Mouse (Mus musculus): ENCODE measurements around the gene Sf3a1. TPM values are rescaled to one million over a fixed set of nuclear protein-coding genes. Genes with fewer than 3 reads are reported as not detected.

The Sf3a1 gene
- polyA plus RNA-seq, 1 experiment from 2014 or later: 47.1 TPM

DNA sequence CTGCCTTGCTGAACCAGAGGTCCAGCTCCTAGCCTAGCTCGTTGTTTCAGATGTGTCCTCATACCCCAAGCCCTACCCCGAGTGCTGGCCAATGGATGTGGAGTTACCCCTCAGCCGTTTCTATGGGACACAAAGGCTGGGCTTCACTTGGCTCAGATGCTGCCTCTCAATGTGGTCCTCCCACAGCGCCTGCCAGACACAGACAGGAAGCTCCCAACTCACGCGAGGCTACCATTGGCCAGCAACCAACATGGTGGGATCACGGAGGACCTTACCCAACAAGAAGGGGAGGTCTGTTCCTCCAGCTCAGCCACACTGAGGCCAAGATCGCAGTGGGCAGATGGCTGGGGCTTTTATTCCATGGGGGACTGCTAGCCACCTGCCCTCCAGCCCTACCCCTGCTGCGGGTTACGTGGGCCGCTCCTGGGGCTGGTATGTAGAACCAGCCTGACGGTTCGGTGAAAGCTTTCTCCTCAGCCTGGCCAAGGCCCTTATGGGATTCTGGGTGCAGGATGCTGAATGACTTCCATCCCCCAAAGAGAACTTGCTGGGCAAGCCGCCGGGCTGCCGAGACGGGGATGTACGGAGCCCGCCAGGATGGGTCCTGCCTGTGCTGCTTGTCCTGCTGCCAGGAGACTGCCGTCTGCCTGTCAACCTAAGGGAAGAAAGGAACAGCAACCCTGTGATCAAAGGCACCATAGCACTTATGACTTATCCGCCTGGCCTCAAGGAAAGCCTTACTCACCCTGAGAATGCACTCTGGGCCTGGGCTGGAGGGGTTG is 16.7 kb upstream of the Sf3a1 start:
- Histone ChIP-seq H3K27ac (no peak overlapping the region), H3K9me3 (no peaks in the 10 kb centered on the region), H3K9ac (no peak overlapping the region), H3K4me1 (replicated peaks) (no peaks in the 10 kb centered on the region), H3K27me3 (replicated peaks) (no peaks in the 10 kb centered on the region), H3K4me2 (replicated peaks) (no peak overlapping the region), H3K36me3 (peaks cover 15% of the 10 kb centered on the region), H3K4me3 (replicated peaks) (no peak overlapping the region)
- no peak for ATAC-seq
- WGBS: 92% methylated on average over 21 of the region's 21 CpGs

- Histone ChIP-seq H3K4me1 (replicated peaks) (no peaks in the 10 kb centered on the region), H3K27me3 (replicated peaks) (no peaks in the 10 kb centered on the region), H3K9me3 (no peaks in the 10 kb centered on the region), H3K4me3 (replicated peaks) (no peak overlapping the region), H3K27ac (no peak overlapping the region), H3K9ac (no peak overlapping the region), H3K4me2 (replicated peaks) (no peak overlapping the region), H3K36me3 (peaks cover 12% of the 10 kb centered on the region)
- WGBS: 77% methylated on average over 6 of the region's 6 CpGs
- ATAC-seq: no peak
Observed at GRCm38 (mm10) chr11:4146381-4146780, 13.8 kb upstream of the Sf3a1 start.

DNA sequence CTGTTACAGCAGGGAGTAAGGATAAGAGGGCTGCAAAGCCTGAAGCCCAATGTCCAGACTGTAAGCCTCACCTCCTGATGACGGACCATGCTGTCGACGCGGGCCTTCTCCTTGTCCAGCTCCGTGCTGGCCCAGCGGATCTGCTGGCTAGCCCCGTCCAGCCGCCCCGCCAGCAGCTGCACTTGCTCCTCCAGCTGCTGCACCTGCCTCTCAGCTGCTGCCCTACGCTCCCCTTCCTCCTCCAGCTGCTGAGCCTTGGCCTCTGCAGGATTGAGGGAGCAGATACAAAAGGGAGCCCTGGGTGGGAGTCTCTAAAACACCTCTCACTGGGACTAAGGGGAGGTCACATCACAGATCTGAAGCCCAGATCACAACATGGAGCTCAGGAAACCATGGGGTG is 13.1 kb upstream of the Sf3a1 start:
- Histone ChIP-seq H3K9me3 (no peaks in the 10 kb centered on the region), H3K9ac (no peak overlapping the region), H3K27ac (no peak overlapping the region), H3K36me3 (peaks cover 7% of the 10 kb centered on the region), H3K4me2 (replicated peaks) (no peak overlapping the region), H3K4me3 (replicated peaks) (no peak overlapping the region), H3K4me1 (replicated peaks) (no peaks in the 10 kb centered on the region), H3K27me3 (replicated peaks) (no peaks in the 10 kb centered on the region)
- 89% methylated on average over 10 of the region's 10 CpGs for WGBS
- no peak for ATAC-seq

DNA sequence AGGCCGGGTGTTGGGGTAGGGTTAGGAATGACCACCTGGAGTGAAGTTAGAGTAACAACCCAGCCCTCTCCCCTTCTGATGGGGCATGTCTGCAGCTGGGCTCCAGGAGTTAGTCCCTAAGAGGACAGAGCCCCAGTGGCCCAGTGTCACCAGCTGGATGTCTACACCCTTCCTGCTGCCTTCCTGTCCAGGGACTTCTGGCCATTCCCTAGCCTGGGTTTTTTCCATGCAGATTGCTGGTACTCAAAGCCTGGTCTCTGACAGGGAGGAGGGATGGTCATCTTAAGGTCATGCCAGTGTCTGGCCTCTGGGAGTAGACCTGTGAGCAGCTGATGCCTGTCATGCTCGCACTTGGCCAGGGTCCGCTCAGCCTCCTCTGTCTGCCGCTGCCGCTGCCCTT is 12.0 kb upstream of the Sf3a1 start:
- 86% methylated on average over 5 of the region's 5 CpGs for WGBS
- Histone ChIP-seq H3K9me3 (no peaks in the 10 kb centered on the region), H3K4me1 (replicated peaks) (no peaks in the 10 kb centered on the region), H3K27ac (no peak overlapping the region), H3K27me3 (replicated peaks) (no peaks in the 10 kb centered on the region), H3K4me2 (replicated peaks) (no peak overlapping the region), H3K9ac (no peak overlapping the region), H3K36me3 (peaks cover 4% of the 10 kb centered on the region), H3K4me3 (replicated peaks) (no peak overlapping the region)
- no peak for ATAC-seq

GRCm38 (mm10) chr11:4148536-4149156 is 11.5 kb upstream of the Sf3a1 start:
- no peaks in the 10 kb centered on the region for H3K27me3 ChIP-seq (replicated peaks)
- H3K9ac ChIP-seq: no peak overlapping the region
- no peak overlapping the region for H3K4me3 ChIP-seq (replicated peaks)
- 87% methylated on average over 9 of the region's 9 CpGs for WGBS
- H3K4me2 ChIP-seq (replicated peaks): no peak overlapping the region
- no peaks in the 10 kb centered on the region; the same call in 1 of the 2 replicates for H3K36me3 ChIP-seq
- H3K4me1 ChIP-seq (replicated peaks): no peaks in the 10 kb centered on the region
- ATAC-seq: no peak
- H3K9me3 ChIP-seq: no peaks in the 10 kb centered on the region
- no peak overlapping the region for H3K27ac ChIP-seq

DNA sequence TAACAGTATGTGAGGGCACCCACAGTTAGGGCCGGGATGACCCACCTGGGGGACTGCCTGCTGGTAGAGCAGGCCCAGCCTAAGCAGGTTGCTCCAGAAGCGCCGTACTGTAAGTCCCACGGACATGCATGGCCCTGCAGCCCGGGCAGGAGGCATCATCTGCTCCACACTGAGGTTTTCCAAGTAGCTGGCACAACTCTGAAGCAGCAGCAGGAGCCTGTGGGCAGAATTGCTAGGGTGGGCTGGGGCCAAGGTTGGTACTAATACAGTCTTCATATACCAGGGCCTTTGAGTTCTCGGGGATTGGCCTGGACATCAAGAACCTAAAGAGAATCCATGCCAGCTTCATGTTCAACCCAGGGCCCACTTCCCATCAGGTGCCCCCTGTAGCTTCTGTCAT is 10.3 kb upstream of the Sf3a1 start:
- H3K9me3 ChIP-seq: no peaks in the 10 kb centered on the region
- H3K4me1 ChIP-seq (replicated peaks): no peaks in the 10 kb centered on the region
- no peak overlapping the region for H3K9ac ChIP-seq
- no peaks in the 10 kb centered on the region; the same call in 1 of the 2 replicates for H3K36me3 ChIP-seq
- ATAC-seq: no peak
- H3K27me3 ChIP-seq (replicated peaks): no peaks in the 10 kb centered on the region
- WGBS: 90% methylated on average over 6 of the region's 6 CpGs
- H3K4me3 ChIP-seq (replicated peaks): no peak overlapping the region
- no peak overlapping the region for H3K4me2 ChIP-seq (replicated peaks)
- H3K27ac ChIP-seq: no peak overlapping the region

- Histone ChIP-seq H3K9ac (no peak overlapping the region), H3K4me1 (replicated peaks) (no peaks in the 10 kb centered on the region), H3K4me2 (replicated peaks) (no peak overlapping the region), H3K4me3 (replicated peaks) (no peak overlapping the region), H3K9me3 (no peaks in the 10 kb centered on the region), H3K36me3 (no peaks in the 10 kb centered on the region), H3K27me3 (replicated peaks) (no peaks in the 10 kb centered on the region), H3K27ac (no peak overlapping the region)
- no peak for ATAC-seq
- WGBS: 87% methylated on average over 7 of the region's 7 CpGs
Observed at GRCm38 (mm10) chr11:4153694-4154093, 6.5 kb upstream of the Sf3a1 start.

GRCm38 (mm10) chr11:4155641-4156040 is 4.5 kb upstream of the Sf3a1 start:
- Histone ChIP-seq H3K9ac (no peak overlapping the region), H3K4me2 (replicated peaks) (no peak overlapping the region), H3K9me3 (no peaks in the 10 kb centered on the region), H3K36me3 (no peaks in the 10 kb centered on the region), H3K27ac (no peak overlapping the region), H3K4me3 (replicated peaks) (no peak overlapping the region), H3K4me1 (replicated peaks) (peaks cover 7% of the 10 kb centered on the region; the same call in 1 of the 2 replicates), H3K27me3 (replicated peaks) (no peaks in the 10 kb centered on the region)
- 65% methylated on average over 5 of the region's 5 CpGs for WGBS
- no peak for ATAC-seq

DNA sequence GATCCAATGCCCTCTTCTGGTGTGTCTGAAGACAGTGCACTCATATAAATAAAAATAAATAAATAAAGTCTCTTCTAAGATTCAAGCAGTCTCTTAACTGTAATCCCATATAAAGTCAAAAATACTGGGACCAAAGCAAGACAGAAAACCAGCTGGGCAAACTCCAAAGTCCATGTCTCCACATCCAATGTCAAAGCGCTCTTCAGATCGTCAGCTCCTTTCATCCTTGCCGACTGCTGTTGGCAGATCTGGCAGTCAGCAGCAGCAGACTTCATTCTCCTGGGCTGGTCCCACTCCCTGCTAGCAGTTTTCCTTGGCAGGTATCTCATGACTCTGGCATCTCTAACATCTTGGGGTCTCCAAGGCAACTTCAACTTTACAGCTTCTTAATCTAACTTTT is 1.5 kb upstream of the Sf3a1 start:
- Histone ChIP-seq H3K9me3 (no peaks in the 10 kb centered on the region), H3K4me3 (replicated peaks) (no peak overlapping the region), H3K4me1 (replicated peaks) (peaks cover 16% of the 10 kb centered on the region), H3K27me3 (replicated peaks) (no peaks in the 10 kb centered on the region), H3K36me3 (0 out of 2 replicates have a peak, but pooled peaks cover 7% of the 10 kb centered on the region), H3K4me2 (replicated peaks) (no peak overlapping the region), H3K27ac (no peak overlapping the region), H3K9ac (no peak overlapping the region)
- no peak for ATAC-seq
- 83% methylated on average over 3 of the region's 3 CpGs for WGBS

- H3K4me3 ChIP-seq (replicated peaks): peak overlapping the region; percentile 76
- H3K27ac ChIP-seq: peak overlapping the region; percentile 82; the same call in 1 of the 2 replicates
- peaks cover 15% of the 10 kb centered on the region; the same call in 1 of the 2 replicates for H3K36me3 ChIP-seq
- peak overlapping the region; percentile 82 for H3K4me2 ChIP-seq (replicated peaks)
- ATAC-seq: no peak
- H3K27me3 ChIP-seq (replicated peaks): no peaks in the 10 kb centered on the region
- WGBS: 5% methylated on average over 15 of the region's 15 CpGs
- H3K4me1 ChIP-seq (replicated peaks): peaks cover 16% of the 10 kb centered on the region
- H3K9me3 ChIP-seq: no peaks in the 10 kb centered on the region
- peak overlapping the region; percentile 81 for H3K9ac ChIP-seq
Observed at GRCm38 (mm10) chr11:4160758-4161480, 769 bp downstream of the Sf3a1 start.

GRCm38 (mm10) chr11:4164701-4165100 is 4.6 kb downstream of the Sf3a1 start:
- peaks cover 13% of the 10 kb centered on the region for H3K4me1 ChIP-seq (replicated peaks)
- no peak overlapping the region for H3K27ac ChIP-seq
- H3K4me2 ChIP-seq (replicated peaks): no peak overlapping the region
- H3K4me3 ChIP-seq (replicated peaks): no peak overlapping the region
- WGBS: 85% methylated on average over 2 of the region's 2 CpGs
- H3K27me3 ChIP-seq (replicated peaks): no peaks in the 10 kb centered on the region
- no peak overlapping the region for H3K9ac ChIP-seq
- ATAC-seq: no peak
- no peaks in the 10 kb centered on the region for H3K9me3 ChIP-seq
- peaks cover 36% of the 10 kb centered on the region for H3K36me3 ChIP-seq

DNA sequence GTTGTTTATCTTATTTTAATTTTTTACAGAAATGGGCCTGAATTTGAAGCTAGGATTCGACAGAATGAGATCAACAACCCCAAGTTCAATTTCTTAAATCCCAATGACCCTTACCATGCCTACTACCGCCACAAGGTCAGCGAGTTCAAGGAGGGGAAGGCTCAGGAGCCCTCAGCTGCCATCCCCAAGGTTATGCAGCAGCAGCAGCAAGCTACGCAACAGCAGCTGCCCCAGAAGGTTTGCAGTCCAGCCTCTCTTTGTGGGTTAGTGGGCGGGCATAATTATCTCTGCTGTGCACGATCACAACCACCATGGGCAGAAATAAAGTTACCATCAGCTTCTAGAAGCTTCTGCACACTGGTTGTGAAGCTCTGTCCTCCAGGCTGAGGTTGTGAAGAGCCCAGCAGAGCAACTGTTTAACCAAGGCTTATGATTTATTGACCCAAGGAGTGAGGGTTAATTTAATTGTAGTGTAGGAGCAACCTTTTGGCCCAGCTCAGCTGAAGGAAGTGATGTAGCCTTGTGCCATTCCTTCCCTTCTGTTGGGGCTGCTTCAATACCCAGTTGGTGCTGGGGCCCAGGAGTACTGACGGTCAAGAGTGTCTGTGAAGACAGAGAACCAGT is 6.4 kb downstream of the Sf3a1 start:
- H3K9me3 ChIP-seq: no peaks in the 10 kb centered on the region
- H3K36me3 ChIP-seq: peaks cover 48% of the 10 kb centered on the region
- H3K27ac ChIP-seq: no peak overlapping the region
- WGBS: 78% methylated on average over 7 of the region's 7 CpGs
- H3K4me2 ChIP-seq (replicated peaks): no peak overlapping the region
- peaks cover 2% of the 10 kb centered on the region for H3K4me1 ChIP-seq (replicated peaks)
- H3K4me3 ChIP-seq (replicated peaks): no peak overlapping the region
- H3K9ac ChIP-seq: no peak overlapping the region
- no peaks in the 10 kb centered on the region for H3K27me3 ChIP-seq (replicated peaks)
- ATAC-seq: no peak
